Mouse (Mus musculus) Muller cell, postnatal 12 days (primary cell): ENCODE measurements at regions not wholly inside any gene's neighbourhood (a gene's known extent, or its start where the extent isn't known, plus 50 kb on each side); places are given as distances from the start of the nearest gene placed in this dataset.

ENCODE experiments used
- DNase-seq: peaks from one replicate; pipeline ENCODE4 v3.0.0-alpha.2; 2015; ENCODE audit errors: inconsistent ontology term

DNA sequence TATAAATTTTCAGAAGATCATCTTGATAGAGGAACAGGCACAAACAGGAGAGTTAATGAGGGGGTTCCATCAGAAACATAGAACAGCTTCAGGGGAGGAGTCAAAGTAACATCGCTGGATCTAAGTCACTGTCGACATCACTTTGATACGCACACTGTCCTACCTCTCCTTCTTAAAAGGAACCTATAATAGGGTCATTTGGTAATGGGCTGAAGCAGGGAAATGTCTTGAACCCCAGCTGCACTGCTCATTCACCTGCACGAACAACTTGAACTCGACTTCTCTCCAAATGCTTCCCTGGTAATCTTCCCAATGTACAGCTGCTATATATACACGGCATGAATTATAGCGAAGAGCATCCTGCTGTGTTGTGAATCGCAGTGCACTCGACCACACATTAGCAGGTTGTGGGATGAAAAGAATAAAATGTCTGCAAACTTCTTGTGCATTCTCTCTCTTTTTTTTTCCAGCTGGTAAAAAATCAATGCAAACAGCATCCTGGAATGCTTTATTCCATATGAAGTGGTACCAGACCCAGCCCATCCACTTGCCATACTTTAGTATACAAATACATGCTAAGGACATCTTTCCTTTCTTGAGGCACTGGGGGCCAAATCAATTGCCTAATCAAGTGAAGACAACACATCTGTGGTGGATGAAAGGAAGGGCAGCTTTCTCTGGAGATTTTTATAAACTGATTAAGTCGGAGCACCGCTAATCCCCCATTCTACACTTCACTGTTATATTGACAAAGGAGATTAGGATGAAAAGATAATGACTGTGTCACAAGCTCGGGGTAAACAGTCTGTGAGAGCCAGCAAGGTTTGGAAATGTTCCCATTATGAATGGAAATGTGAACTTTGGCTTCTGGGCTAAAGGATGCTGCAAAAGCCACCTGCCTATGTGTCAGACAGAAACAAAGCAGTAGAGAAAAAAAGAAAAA is 325.6 kb upstream of the Itga1 start:
- DNase-seq = no peak

DNA sequence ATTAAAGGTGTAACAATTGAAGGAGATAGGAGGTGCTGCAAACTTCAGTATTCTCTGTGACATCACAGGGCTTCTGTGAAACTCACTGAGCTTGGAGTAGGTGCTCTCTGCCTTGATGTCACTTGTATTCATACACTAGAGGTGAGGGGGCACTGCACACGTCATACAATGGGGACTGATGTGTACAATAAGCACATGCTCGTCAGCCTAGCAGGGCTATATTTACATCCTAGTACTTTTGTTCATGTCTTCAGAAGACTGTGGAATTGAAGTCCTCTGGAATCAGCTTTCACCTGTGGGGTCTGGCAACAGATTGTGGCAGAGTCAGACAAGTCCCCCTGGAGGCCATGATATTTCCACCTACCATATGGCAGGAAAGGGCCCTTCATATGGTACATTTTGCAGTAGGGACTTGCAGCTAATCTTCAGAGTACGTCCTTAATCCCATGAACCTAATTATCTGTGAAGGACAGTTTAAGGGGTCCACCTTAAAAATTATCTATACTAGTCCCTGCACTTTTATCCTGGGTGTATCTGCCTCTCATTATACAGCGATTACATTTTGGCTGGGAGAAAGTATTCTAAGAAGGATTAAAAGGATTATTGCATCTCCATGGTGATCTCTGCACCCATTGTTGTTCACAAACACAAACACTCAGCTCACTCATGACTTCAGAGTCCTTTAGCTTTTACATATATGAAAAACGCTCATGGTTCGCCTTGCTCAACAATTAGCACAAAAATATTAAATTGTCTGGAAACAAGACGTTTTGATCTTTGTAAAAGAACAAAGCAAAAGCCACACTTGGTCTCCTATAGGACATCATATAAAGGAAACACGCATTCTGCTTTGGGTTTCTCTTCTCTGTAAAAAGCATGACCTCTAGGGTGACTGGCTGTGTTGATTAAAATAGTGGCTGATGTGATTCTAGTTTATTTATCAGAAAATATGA is 324.1 kb upstream of the Itga1 start:
- no peak for DNase-seq

DNA sequence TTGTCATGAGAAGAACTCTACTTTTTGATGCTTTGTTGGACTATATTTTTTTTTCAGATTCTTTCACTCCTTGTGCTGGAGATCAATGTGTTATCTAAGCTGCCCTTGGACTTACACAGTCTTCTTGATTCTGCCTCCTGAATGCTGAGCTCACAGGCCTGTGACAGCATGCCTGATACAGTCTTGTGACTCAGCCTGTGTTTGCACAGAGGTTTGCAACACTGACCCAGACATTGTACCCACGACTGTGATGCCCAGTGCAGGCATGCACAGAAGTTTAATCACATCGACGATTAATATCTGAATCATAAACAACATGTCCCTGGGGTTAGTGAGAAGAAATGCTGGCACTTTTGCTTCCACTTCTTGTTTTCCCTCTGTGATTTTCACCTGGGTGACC is 322.0 kb upstream of the Itga1 start:
- no peak for DNase-seq

DNA sequence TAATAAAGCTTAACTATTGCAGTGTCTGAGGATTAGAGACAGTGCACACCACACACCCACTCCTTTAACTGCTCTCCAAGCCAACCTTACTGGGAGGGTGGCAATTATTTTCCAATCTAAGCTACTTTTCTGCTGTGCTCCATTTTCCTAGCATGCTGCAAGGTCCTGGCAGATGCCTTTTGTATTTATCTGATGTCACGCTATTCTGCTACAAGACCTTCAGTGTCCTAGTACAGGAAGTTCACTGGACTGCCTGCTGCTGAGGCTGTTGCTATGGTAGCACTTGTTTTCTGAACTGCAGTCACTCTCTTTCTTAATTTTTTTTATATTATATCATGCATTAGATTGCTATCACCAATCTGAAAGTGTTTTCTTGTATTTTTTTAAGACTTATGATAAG is 319.7 kb upstream of the Itga1 start:
- DNase-seq = no peak

DNA sequence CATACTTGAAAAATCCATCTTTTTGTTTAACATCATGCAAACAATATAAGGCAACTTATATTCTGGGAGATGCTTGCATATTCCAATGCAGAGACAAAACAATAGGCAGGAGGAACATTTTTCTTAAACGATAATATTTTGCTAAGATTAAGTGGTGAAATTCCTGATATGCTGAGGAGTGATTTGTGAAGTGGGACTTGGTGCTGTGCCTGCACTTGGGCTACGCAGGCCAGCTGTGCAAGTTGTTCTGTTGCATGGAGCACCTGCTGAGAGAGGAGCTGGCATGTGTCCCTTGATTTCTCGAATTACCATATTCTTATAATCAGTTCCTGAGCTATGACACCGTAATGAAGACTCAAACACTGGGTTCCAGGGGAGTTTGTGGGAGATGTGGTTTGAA is 316.1 kb upstream of the Itga1 start:
- no peak for DNase-seq

DNA sequence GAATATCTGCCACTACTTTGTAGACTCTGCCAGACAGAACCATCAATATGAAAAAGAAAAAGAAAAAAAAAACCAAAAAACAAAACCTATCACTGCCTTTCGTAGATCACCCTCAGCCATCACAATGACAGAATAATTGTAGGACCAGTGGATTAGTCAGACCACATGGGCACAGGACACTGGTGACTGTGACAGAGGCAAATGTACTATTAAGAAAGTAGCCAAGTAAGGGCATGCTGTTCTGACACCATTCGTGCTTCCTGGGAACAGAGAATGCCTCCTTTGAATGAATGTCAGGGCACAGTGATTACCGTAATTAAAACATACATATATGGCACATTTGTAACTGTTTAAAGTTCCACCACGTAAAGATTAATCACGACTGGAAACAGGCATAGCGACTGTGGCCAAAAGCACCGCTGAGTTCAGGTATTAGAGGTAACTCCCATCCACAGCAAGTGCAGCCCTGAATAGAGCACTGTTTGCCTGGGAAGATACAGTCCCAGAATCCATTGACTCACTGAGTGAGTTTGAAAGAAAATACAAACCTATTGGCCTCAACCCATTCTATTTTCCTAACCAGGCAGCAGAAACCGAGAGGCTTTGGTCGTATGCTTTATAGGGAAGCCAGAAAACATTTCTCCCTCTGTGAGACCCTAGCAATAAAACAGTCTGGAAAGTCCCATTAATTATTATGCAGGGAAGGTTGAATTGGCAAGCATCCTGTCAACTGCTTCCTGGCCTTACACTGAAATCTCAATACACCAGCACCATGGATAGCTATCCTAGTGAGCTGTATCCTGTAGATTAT is 312.2 kb upstream of the Itga1 start:
- no peak for DNase-seq

DNA sequence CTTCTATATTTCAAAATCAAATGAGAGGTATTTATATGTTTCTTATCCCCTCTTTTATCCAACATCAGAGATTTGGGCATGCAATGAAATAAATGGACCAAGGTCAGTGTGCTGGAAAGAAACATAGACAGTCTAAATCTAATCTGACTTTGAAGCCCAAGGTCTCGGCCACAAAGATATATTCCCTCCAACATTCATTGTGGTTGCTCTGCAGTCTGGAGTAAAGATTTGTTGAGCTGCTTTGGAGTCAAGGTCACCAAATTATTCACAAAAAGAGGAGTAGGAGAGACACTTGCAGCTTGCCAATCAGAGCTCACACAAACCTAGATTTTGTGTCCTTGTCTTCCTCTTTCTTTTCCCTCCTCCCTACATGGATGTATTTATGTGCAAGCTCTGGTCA is 304.2 kb upstream of the Itga1 start:
- DNase-seq = no peak

DNA sequence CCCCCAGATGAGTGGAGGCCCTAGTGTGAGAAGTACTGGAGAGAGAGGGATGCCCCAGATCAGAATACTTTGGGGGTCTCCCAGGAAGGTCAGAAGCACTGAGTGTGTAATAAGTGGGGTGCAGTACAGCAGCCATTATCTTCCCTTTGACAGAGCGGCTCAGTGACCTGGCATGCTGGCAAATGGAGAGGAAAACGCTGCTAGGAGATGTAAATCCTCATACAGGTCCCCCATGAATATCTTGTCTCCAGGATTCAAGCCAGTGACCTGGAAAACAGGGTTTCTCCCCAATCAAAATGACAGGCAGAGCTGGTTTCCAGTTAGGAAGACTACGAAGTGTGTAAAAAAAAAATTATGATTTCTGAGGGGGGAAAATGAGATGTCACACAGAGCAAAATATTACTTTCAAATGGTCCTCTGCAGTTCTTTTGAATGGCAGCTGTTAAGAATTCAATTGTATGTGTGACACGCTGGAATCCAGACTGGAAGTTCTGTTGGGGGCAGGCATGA is 299.0 kb upstream of the Itga1 start:
- peak; percentile 6 for DNase-seq

DNA sequence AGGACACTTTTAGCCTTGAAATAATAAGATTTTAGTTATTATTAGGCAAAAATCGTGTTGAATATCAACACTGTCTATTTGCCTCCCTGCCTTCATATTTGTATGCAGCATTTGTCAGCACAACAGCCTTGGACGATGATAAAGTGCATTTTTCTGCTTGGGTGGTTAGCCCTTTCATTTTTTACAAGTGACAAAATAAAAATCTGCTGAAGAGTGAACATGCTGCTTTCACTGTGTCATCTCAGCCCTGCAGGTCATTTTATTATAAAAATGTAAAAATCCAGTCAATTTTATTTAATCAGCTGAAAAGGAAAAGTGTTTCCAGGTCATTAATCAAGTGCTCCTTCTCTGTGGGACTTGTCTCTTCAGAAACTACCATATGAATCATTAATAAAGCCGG is 277.9 kb upstream of the Itga1 start:
- DNase-seq = peak; percentile 38

DNA sequence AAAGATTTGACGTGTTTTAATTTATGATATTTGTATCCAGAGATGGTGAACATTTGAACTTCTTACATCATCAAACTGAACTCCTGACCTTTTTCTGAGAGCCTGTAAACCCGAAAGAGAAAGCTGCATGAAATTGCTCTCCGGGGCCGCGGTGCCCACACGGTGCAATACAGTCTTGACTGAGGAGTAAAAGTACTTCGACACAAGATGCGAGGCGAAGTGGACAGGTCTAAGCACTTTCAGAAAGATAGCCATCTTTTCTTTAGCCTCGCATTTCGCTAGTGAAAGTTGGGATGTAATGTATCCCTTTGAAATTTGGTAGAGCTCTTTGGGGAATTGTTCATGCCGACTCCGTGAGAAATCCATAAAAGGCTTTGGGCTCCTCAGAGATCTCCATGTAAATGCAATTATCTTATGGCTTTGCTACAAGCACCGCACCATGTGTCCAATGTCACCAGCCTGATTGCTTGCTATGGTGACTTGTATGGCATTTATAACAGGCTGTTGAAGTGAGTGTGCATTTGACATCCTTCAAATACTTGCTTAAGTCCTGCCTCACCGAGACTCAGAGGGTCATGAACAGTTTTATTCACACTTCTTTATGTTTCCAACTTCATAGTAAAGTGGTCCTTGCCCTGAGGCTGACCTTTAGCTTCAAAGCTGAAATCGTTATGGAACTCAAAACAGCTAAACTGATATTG is 274.6 kb upstream of the Itga1 start:
- DNase-seq = no peak

DNA sequence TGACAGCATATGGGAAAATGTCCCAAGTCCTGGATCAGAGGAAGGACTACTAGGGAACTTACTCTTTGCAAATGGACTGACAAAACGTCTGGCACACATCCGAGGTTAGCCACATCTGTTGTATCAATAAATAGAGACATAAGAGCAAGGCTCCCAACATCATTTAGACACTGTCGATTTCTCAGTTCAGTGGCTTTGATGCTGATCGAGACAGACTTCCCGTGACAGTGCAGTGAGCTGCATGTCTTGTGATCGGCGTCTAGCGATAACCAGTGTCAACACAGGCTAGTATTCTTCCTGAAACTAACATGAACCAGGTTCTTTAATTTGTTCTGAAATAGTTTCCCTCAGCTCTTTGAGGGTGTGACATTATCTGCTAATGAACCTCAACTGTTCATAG is 259.7 kb upstream of the Itga1 start:
- peak; percentile 18 for DNase-seq

DNA sequence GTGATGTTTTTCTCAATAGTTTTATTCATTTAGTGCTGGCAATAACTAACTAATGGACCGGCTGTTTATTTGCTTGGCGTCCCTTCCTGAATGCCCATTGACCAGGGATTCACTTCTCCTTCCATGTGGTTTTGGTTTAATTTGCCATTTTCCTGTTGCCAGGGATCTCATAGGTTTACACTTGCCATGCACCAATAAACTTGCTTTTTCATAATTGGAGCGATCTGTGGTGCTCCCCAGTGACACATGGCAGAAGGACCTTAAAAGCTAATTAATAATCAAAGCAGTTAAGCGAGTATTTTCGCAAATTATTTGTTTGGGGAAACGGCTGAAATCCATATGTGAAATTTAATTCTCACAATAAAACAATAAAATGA is 245.2 kb upstream of the Itga1 start:
- DNase-seq = no peak

DNA sequence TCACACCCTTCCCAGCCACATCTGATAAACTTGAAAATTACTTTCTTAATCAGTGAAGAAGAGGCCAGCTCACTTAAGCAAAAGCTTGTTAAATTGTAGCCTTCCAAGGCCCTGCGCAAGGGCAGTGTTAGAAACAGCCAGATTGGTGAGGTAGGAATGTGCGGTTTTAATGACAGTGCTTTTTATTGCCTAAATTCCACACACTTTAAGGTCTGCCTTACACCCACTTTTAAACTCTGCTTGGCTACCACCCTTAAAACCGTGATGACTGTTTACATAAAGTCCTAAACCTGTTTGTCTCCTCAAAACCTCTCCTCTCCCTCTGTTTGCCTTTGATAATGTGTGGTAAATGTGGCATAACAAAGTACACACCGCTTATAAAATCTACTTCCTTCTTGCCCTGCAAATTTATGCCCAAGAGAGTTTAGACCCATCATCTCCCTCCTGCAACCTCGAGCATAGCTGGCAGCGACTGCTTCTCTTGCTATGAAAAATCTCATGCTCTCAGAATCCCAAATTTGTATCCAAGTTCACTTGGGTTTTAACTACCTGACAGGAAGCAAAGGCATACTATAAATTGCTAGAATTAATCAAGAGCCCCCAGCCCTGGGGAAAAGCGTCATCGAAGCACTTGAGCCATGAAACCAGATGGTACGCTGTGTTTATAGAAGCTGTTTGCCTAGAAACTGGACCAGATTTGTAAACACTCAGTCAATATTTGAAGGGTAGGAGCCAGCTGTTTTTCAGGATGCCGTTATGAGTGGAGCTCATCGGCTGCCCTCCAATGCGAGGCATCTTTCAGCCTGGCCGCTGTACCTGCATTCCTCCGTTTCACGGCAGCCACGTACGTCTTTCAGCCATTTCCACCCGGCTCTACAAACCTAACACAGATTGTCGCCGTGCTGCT is 244.6 kb upstream of the Itga1 start:
- DNase-seq = no peak

DNA sequence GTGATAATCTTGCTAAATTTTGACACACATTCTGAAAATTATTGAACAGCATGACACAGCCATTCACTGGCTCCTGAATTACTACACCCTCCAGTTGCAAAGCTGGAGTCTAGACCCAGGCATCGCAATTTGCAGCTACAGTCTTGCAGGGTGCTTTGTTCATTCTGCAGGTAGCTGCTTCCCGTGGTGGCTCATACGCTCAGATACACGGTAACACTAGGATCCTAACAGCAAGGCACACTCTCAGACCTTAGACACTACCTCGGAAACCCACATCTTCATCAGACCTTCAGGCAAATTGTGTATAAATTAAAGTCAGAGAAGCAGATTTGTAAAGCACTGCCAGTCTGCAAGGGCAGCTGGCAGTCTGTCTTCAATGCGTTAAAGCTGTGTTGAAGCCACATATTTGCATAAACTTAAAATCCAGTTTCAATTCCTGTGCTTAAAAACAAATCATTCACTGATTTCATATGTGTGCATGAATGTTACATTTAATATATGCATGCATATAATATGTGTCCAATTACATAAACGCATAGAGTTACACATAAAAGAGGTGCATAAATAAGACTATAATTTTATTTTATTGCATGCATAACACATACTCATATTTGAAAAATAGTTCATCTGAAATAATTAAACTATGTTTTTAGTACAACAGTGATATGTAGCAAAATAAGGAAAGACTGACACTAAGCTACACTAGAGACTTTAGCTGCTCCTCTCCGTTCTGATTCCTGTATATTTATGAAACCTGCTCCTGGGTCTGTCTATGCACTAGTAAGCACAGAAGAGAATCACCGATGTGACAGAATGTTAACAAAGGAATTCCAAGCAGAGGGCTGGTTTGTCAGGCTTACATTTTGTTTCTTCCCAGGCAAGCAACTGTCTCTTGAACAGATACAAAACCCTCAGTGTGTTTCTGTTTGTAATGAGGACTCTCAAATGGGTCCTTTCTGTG is 227.5 kb upstream of the Itga1 start:
- DNase-seq = no peak

DNA sequence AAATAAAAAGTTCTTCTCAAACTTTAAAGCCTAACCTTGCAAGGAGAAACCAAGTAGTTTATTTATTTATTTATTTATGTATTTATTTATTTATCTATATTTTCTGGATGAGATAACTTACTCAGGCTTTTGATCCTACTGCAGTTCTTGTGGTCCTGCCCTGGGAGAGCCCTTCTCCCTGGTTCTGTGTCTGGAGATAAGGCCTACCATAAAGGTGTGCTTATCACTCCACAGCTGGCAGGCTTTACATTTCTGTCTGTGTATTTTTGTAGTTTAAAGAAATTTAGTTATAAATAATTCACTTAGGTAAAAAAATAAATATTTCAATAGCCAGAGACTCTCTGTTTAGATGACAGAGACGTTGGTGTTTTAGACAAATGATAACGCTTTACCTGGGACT is 224.5 kb upstream of the Itga1 start:
- DNase-seq = no peak

DNA sequence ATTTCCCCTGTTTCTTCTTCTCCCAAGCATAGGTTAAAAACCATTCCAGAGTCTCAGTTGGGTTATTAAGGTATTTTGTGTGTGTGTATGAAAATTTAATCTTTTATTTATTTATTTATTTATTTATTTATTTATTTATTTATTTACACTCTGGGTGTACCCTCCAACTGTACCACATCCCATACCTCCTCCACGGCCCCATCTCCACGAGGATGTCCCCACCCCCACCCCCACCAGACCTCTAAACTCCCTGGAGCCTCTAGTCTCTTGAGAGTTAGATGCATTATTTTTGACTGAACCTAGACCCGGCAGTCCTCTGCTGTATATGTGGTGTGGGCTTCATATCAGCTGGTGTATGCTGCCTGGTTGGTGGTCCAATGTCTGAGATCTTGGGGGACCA is 214.9 kb upstream of the Itga1 start:
- DNase-seq = no peak

DNA sequence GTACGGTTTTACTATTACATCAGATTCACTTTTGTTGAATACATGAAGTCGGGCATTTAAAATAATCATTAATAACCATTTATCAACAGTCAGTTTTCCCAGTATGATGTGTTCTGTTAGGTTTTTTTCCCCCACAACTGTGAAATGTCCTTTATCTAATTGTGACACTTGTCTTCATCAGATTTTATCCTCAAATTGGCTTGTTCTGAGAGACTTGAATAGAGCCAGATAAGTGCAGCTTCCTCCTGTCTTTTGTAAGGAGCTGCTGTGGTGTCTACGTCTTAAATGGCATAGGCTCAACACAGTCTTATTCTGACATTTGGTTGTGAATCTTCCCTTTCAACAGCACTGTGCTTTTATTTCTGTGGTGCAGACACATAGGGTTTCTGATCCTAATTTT is 206.8 kb upstream of the Itga1 start:
- DNase-seq = no peak

DNA sequence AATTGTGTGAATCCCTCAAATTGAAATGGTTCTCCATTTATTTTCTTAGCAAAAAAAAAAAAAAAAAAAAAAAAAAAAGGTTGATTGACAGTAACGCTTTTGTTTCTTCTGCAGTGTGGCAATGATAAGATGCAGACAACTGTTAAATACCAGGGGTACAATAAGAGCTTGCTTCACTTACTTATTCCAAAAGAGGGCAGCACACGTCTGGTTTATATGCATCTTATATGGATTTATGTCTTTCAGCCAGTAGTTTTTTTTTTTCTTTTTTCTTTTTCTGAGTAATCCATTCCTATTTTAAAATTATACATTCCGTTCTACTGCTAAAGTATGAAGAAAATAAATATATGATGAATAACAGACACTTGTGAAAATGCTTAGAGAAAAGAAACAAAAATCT is 185.6 kb upstream of the Itga1 start:
- DNase-seq = peak; percentile 58

DNA sequence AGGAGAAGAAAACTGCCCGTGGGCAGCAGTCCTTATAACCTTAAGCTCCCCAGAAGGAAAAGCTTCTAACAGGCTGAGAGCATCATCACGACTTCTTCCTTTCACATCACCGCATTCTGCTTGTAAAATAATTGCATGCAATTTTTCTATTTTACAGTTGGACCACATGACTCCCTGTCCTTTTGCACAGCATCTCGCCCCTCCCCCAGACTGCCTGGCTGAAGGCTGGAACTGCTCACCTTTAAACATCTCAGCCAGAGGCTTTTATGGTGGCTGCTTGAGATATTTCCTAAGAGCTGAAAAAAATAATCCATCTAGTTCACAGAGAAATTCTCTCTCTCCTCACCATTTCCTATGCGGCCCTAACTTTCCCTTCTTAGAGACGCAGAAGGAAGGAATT is 164.4 kb upstream of the Itga1 start:
- DNase-seq = no peak
